Mouse (Mus musculus): ENCODE results near the gene Socs2. TPM values are rescaled to one million over a fixed set of nuclear protein-coding genes. Genes with fewer than 3 reads are reported as not detected.

Socs2 gene
- polyA plus RNA-seq, 1 experiment from 2014 or later, result 144 TPM

GRCm38 (mm10) chr10:95415533-95416360, 1.2 kb downstream of the Socs2 start:
- peak; percentile 83 for DNase-seq
- Histone ChIP-seq H3K4me2 (ENCODE audit: low read length) (peak overlapping the region; percentile 96), H3K36me3 (ENCODE audit: control insufficient read depth, insufficient read depth, low read length) (peaks cover 3% of the 10 kb centered on the region; the same call in 1 of the 2 replicates), H3K27me3 (ENCODE audit: control insufficient read depth, insufficient read depth, low read length) (0 out of 2 replicates have a peak, but pooled peaks cover 5% of the 10 kb centered on the region), H3K9me3 (ENCODE audit: control insufficient read depth, low read length) (no peaks in the 10 kb centered on the region), H3K4me1 (ENCODE audit: control insufficient read depth, insufficient read depth, low read length) (peaks cover 14% of the 10 kb centered on the region), H3K9ac (replicated peaks; ENCODE audit: low read length) (peak overlapping the region; percentile 82), H3K27ac (replicated peaks; ENCODE audit: low read depth, low read length) (peak overlapping the region; percentile 90), H3K4me3 (replicated peaks; ENCODE audit: low read depth, low read length) (peak overlapping the region; percentile 69)
- ATAC-seq (ENCODE audit: low FRiP score, low TSS enrichment), result peak; percentile 51
- WGBS, result under 1% methylated on average over 65 of the region's 65 CpGs

GRCm38 (mm10) chr10:95415159-95415532, 1.8 kb downstream of the Socs2 start:
- no peaks in the 10 kb centered on the region for H3K9me3 ChIP-seq (ENCODE audit: control insufficient read depth, low read length)
- peak overlapping the region; percentile 96 for H3K4me2 ChIP-seq (ENCODE audit: low read length)
- ATAC-seq (ENCODE audit: low FRiP score, low TSS enrichment) (peak; percentile 12), DNase-seq (no peak)
- peak overlapping the region; percentile 69 for H3K4me3 ChIP-seq (replicated peaks; ENCODE audit: low read depth, low read length)
- peaks cover 3% of the 10 kb centered on the region; the same call in 1 of the 2 replicates for H3K36me3 ChIP-seq (ENCODE audit: control insufficient read depth, insufficient read depth, low read length)
- H3K9ac ChIP-seq (replicated peaks; ENCODE audit: low read length), result peak overlapping the region; percentile 82
- peaks cover 14% of the 10 kb centered on the region for H3K4me1 ChIP-seq (ENCODE audit: control insufficient read depth, insufficient read depth, low read length)
- under 1% methylated on average over 15 of the region's 15 CpGs for WGBS
- 0 out of 2 replicates have a peak, but pooled peaks cover 5% of the 10 kb centered on the region for H3K27me3 ChIP-seq (ENCODE audit: control insufficient read depth, insufficient read depth, low read length)
- H3K27ac ChIP-seq (replicated peaks; ENCODE audit: low read depth, low read length), result peak overlapping the region; percentile 90

- Histone ChIP-seq H3K4me1 (ENCODE audit: control insufficient read depth, insufficient read depth, low read length) (peaks cover 14% of the 10 kb centered on the region), H3K27me3 (ENCODE audit: control insufficient read depth, insufficient read depth, low read length) (0 out of 2 replicates have a peak, but pooled peaks cover 5% of the 10 kb centered on the region), H3K36me3 (ENCODE audit: control insufficient read depth, insufficient read depth, low read length) (peaks cover 3% of the 10 kb centered on the region; the same call in 1 of the 2 replicates), H3K9ac (replicated peaks; ENCODE audit: low read length) (peak overlapping the region; percentile 82), H3K4me2 (ENCODE audit: low read length) (peak overlapping the region; percentile 96), H3K9me3 (ENCODE audit: control insufficient read depth, low read length) (no peaks in the 10 kb centered on the region), H3K4me3 (replicated peaks; ENCODE audit: low read depth, low read length) (peak overlapping the region; percentile 69), H3K27ac (replicated peaks; ENCODE audit: low read depth, low read length) (peak overlapping the region; percentile 90; the same call in 1 of the 2 replicates)
- ATAC-seq (ENCODE audit: low FRiP score, low TSS enrichment) (peak; percentile 1; the same call in 1 of the 2 replicates), DNase-seq (peak; percentile 83)
- WGBS, result under 1% methylated on average over 65 of the region's 65 CpGs
Measured at GRCm38 (mm10) chr10:95414316-95415158, 2.4 kb downstream of the Socs2 start.

- 94% methylated on average over 9 of the region's 9 CpGs for WGBS
- DNase-seq (no peak), ATAC-seq (ENCODE audit: low FRiP score, low TSS enrichment) (no peak)
- H3K4me1 ChIP-seq (ENCODE audit: control insufficient read depth, insufficient read depth, low read length), result peaks cover 8% of the 10 kb centered on the region; the same call in 1 of the 2 replicates
- no peak overlapping the region for H3K4me2 ChIP-seq (ENCODE audit: low read length)
- H3K9me3 ChIP-seq (ENCODE audit: control insufficient read depth, low read length), result no peaks in the 10 kb centered on the region
- H3K27me3 ChIP-seq (ENCODE audit: control insufficient read depth, insufficient read depth, low read length), result 0 out of 2 replicates have a peak, but pooled peaks cover 5% of the 10 kb centered on the region
- H3K9ac ChIP-seq (replicated peaks; ENCODE audit: low read length), result no peak overlapping the region
- H3K27ac ChIP-seq (replicated peaks; ENCODE audit: low read depth, low read length), result no peak overlapping the region
- no peak overlapping the region for H3K4me3 ChIP-seq (replicated peaks; ENCODE audit: low read depth, low read length)
- H3K36me3 ChIP-seq (ENCODE audit: control insufficient read depth, insufficient read depth, low read length), result peaks cover 7% of the 10 kb centered on the region; the same call in 1 of the 2 replicates
Measured at GRCm38 (mm10) chr10:95411139-95411538, 5.8 kb downstream of the Socs2 start.

GRCm38 (mm10) chr10:95410709-95411108, 6.3 kb downstream of the Socs2 start:
- DNase-seq (no peak), ATAC-seq (ENCODE audit: low FRiP score, low TSS enrichment) (no peak)
- WGBS, result 92% methylated on average over 7 of the region's 7 CpGs
- Histone ChIP-seq H3K27ac (replicated peaks; ENCODE audit: low read depth, low read length) (no peak overlapping the region), H3K9me3 (ENCODE audit: control insufficient read depth, low read length) (no peaks in the 10 kb centered on the region), H3K27me3 (ENCODE audit: control insufficient read depth, insufficient read depth, low read length) (0 out of 2 replicates have a peak, but pooled peaks cover 5% of the 10 kb centered on the region), H3K4me2 (ENCODE audit: low read length) (no peak overlapping the region), H3K36me3 (ENCODE audit: control insufficient read depth, insufficient read depth, low read length) (peaks cover 7% of the 10 kb centered on the region; the same call in 1 of the 2 replicates), H3K4me1 (ENCODE audit: control insufficient read depth, insufficient read depth, low read length) (peaks cover 8% of the 10 kb centered on the region; the same call in 1 of the 2 replicates), H3K4me3 (replicated peaks; ENCODE audit: low read depth, low read length) (no peak overlapping the region), H3K9ac (replicated peaks; ENCODE audit: low read length) (no peak overlapping the region)

- no peak overlapping the region for H3K4me2 ChIP-seq (ENCODE audit: low read length)
- no peak overlapping the region for H3K9ac ChIP-seq (replicated peaks; ENCODE audit: low read length)
- peaks cover 8% of the 10 kb centered on the region; the same call in 1 of the 2 replicates for H3K4me1 ChIP-seq (ENCODE audit: control insufficient read depth, insufficient read depth, low read length)
- H3K9me3 ChIP-seq (ENCODE audit: control insufficient read depth, low read length), result no peaks in the 10 kb centered on the region
- WGBS, result 95% methylated on average over 4 of the region's 4 CpGs
- peaks cover 7% of the 10 kb centered on the region; the same call in 1 of the 2 replicates for H3K36me3 ChIP-seq (ENCODE audit: control insufficient read depth, insufficient read depth, low read length)
- H3K27me3 ChIP-seq (ENCODE audit: control insufficient read depth, insufficient read depth, low read length), result 0 out of 2 replicates have a peak, but pooled peaks cover 5% of the 10 kb centered on the region
- DNase-seq (no peak), ATAC-seq (ENCODE audit: low FRiP score, low TSS enrichment) (no peak)
- no peak overlapping the region for H3K27ac ChIP-seq (replicated peaks; ENCODE audit: low read depth, low read length)
- no peak overlapping the region for H3K4me3 ChIP-seq (replicated peaks; ENCODE audit: low read depth, low read length)
Measured at GRCm38 (mm10) chr10:95410209-95410608, 6.8 kb downstream of the Socs2 start.

- no peak overlapping the region for H3K9ac ChIP-seq (replicated peaks; ENCODE audit: low read length)
- ATAC-seq (ENCODE audit: low FRiP score, low TSS enrichment) (no peak), DNase-seq (no peak)
- H3K27me3 ChIP-seq (ENCODE audit: control insufficient read depth, insufficient read depth, low read length), result 0 out of 2 replicates have a peak, but pooled peaks cover 5% of the 10 kb centered on the region
- H3K4me3 ChIP-seq (replicated peaks; ENCODE audit: low read depth, low read length), result no peak overlapping the region
- peaks cover 7% of the 10 kb centered on the region; the same call in 1 of the 2 replicates for H3K36me3 ChIP-seq (ENCODE audit: control insufficient read depth, insufficient read depth, low read length)
- H3K4me2 ChIP-seq (ENCODE audit: low read length), result no peak overlapping the region
- no peak overlapping the region for H3K27ac ChIP-seq (replicated peaks; ENCODE audit: low read depth, low read length)
- no peaks in the 10 kb centered on the region for H3K9me3 ChIP-seq (ENCODE audit: control insufficient read depth, low read length)
- H3K4me1 ChIP-seq (ENCODE audit: control insufficient read depth, insufficient read depth, low read length), result peaks cover 7% of the 10 kb centered on the region; the same call in 1 of the 2 replicates
- 88% methylated on average over 7 of the region's 7 CpGs for WGBS
Measured at GRCm38 (mm10) chr10:95409149-95409548, 7.8 kb downstream of the Socs2 start.

- H3K9ac ChIP-seq (replicated peaks; ENCODE audit: low read length), result no peak overlapping the region
- no peak overlapping the region for H3K4me2 ChIP-seq (ENCODE audit: low read length)
- no peak overlapping the region for H3K27ac ChIP-seq (replicated peaks; ENCODE audit: low read depth, low read length)
- no peak overlapping the region for H3K4me3 ChIP-seq (replicated peaks; ENCODE audit: low read depth, low read length)
- H3K9me3 ChIP-seq (ENCODE audit: control insufficient read depth, low read length), result no peaks in the 10 kb centered on the region
- peaks cover under 1% of the 10 kb centered on the region; the same call in 1 of the 2 replicates for H3K4me1 ChIP-seq (ENCODE audit: control insufficient read depth, insufficient read depth, low read length)
- H3K36me3 ChIP-seq (ENCODE audit: control insufficient read depth, insufficient read depth, low read length), result peaks cover 7% of the 10 kb centered on the region; the same call in 1 of the 2 replicates
- no peaks in the 10 kb centered on the region for H3K27me3 ChIP-seq (ENCODE audit: control insufficient read depth, insufficient read depth, low read length)
- ATAC-seq (ENCODE audit: low FRiP score, low TSS enrichment) (no peak), DNase-seq (no peak)
- WGBS, result 85% methylated on average over 9 of the region's 9 CpGs
Measured at GRCm38 (mm10) chr10:95408487-95408886, 8.5 kb downstream of the Socs2 start.

All from midbrain, embryonic 14.5 days (tissue).